Mouse (Mus musculus): ENCODE data around the gene Htra3. TPM values are rescaled to one million over a fixed set of nuclear protein-coding genes. Genes with fewer than 3 reads are reported as not detected.

Gene Htra3
- polyA plus RNA-seq, 2 experiments, result 0.46 to 0.99 TPM

GRCm38 (mm10) chr5:35606800-35607199 is 72.8 kb downstream of the Htra3 start:
- H3K9ac ChIP-seq (replicated peaks), result no peak overlapping the region
- no peaks in the 10 kb centered on the region for H3K36me3 ChIP-seq (replicated peaks; ENCODE audit: control insufficient read depth, insufficient read depth, low read depth)
- H3K4me3 ChIP-seq (ENCODE audit: insufficient read depth in 1 of 2, low read depth in 2 of 2, low read length in 2 of 2), result no peak overlapping the region
- no peak for DNase-seq (ENCODE audit: low read depth in 3 of 3, low spot score in 3 of 3)
- H3K27ac ChIP-seq, result no peak overlapping the region
- H3K9me3 ChIP-seq (ENCODE audit: control insufficient read depth, low read length), result no peaks in the 10 kb centered on the region
- ATAC-seq (ENCODE audit: insufficient read depth), result no peak
- H3K4me1 ChIP-seq (replicated peaks; ENCODE audit: control insufficient read depth in 2 of 2, insufficient read depth in 2 of 2, low read length in 1 of 2), result no peaks in the 10 kb centered on the region
- WGBS (ENCODE audit: insufficient replicate concordance), result 69% methylated on average over 7 of the region's 7 CpGs
- H3K4me2 ChIP-seq (ENCODE audit: low read depth), result no peak overlapping the region
- no peaks in the 10 kb centered on the region for H3K27me3 ChIP-seq (ENCODE audit: control insufficient read depth, insufficient read depth, low read length)
- TF ChIP-seq CTCF (IDR thresholded peaks at IDR 0.05; ENCODE audit: low read depth), result no peak
- TF ChIP-seq EP300 (IDR thresholded peaks at IDR 0.05; ENCODE audit: low read depth), result no peak

DNA sequence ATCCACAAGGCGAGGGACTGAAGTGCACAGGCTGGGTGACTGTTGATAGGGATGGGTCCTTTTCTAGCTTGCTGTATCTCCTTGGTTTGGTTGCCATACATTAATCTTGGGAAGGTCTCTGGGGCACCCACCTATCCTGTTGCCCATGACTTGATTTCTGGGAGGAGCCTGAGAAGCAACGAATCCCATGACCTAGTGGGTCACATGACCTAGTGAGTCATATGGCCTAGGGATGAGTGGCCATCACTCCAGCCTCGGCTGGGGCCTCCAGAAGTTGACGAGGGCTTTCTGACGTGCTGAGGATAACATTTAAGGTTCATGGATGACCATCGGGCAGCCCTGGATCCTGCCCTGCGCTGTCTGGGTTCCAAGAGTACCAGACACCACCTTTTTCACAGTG is 74.2 kb downstream of the Htra3 start:
- H3K9ac ChIP-seq (replicated peaks), result no peak overlapping the region
- WGBS (ENCODE audit: insufficient replicate concordance), result 48% methylated on average over 7 of the region's 7 CpGs
- TF ChIP-seq EP300 (IDR thresholded peaks at IDR 0.05; ENCODE audit: low read depth) (no peak), CTCF (IDR thresholded peaks at IDR 0.05; ENCODE audit: low read depth) (no peak)
- no peaks in the 10 kb centered on the region for H3K4me1 ChIP-seq (replicated peaks; ENCODE audit: control insufficient read depth in 2 of 2, insufficient read depth in 2 of 2, low read length in 1 of 2)
- H3K27me3 ChIP-seq (ENCODE audit: control insufficient read depth, insufficient read depth, low read length), result no peaks in the 10 kb centered on the region
- no peak overlapping the region for H3K4me2 ChIP-seq (ENCODE audit: low read depth)
- no peak for DNase-seq (ENCODE audit: low read depth in 3 of 3, low spot score in 3 of 3)
- H3K36me3 ChIP-seq (replicated peaks; ENCODE audit: control insufficient read depth, insufficient read depth, low read depth), result no peaks in the 10 kb centered on the region
- H3K27ac ChIP-seq, result no peak overlapping the region
- no peak overlapping the region for H3K4me3 ChIP-seq (ENCODE audit: insufficient read depth in 1 of 2, low read depth in 2 of 2, low read length in 2 of 2)
- ATAC-seq (ENCODE audit: insufficient read depth), result no peak
- no peaks in the 10 kb centered on the region for H3K9me3 ChIP-seq (ENCODE audit: control insufficient read depth, low read length)

Other genes with a start within 250 kb of the Htra3 start
- 0.58 and 0.89 TPM in 2 replicates for gene Cpz, start 154.1 kb downstream of the Htra3 start, polyA plus RNA-seq (2012; rRNA removed)
- gene Cpz, start 154.1 kb downstream of the Htra3 start, polyA plus RNA-seq (2014; fragmentation: Nextera tagmentation; extraction: Ambion mirVana), result 0.59 and 1.0 TPM in 2 replicates
- gene Trmt44, start 104.7 kb downstream of the Htra3 start, polyA plus RNA-seq (2012; rRNA removed), result 1.5 and 2.0 TPM in 2 replicates
- gene Trmt44, start 104.7 kb downstream of the Htra3 start, polyA plus RNA-seq (2014; fragmentation: Nextera tagmentation; extraction: Ambion mirVana), result 1.8 and 2.3 TPM in 2 replicates
- gene Acox3, start 96.7 kb downstream of the Htra3 start, polyA plus RNA-seq (2012; rRNA removed), result 3.4 and 3.6 TPM in 2 replicates
- 2.5 and 3.2 TPM in 2 replicates for gene Acox3, start 96.7 kb downstream of the Htra3 start, polyA plus RNA-seq (2014; fragmentation: Nextera tagmentation; extraction: Ambion mirVana)
- gene Sh3tc1, start 60.2 kb upstream of the Htra3 start, polyA plus RNA-seq (2012; rRNA removed), result 0.93 and 0.98 TPM in 2 replicates
- 1.5 and 1.8 TPM in 2 replicates for gene Sh3tc1, start 60.2 kb upstream of the Htra3 start, polyA plus RNA-seq (2014; fragmentation: Nextera tagmentation; extraction: Ambion mirVana)
- 0.10 and 0.16 TPM in 2 replicates for gene Ablim2, start 78.1 kb upstream of the Htra3 start, polyA plus RNA-seq (2012; rRNA removed)
- gene Ablim2, start 78.1 kb upstream of the Htra3 start, polyA plus RNA-seq (2014; fragmentation: Nextera tagmentation; extraction: Ambion mirVana), result 0.13 TPM in 1 of 2 replicates, not detected in the other
- 0.58 and 0.78 TPM in 2 replicates for gene Afap1, start 213.5 kb upstream of the Htra3 start, polyA plus RNA-seq (2012; rRNA removed)
- gene Afap1, start 213.5 kb upstream of the Htra3 start, polyA plus RNA-seq (2014; fragmentation: Nextera tagmentation; extraction: Ambion mirVana), result 0.73 and 0.76 TPM in 2 replicates

All from liver, embryonic 14.5 days (tissue).